Mouse (Mus musculus) hindbrain, embryonic 14.5 days (tissue): ENCODE results near the gene Wdfy2. TPM values are rescaled to one million over a fixed set of nuclear protein-coding genes. Genes with fewer than 3 reads are reported as not detected.

ENCODE experiments used
- ATAC-seq: fragments of 200-750 bp; cut with Nextera tagmentation; 2 replicates; pipeline ENCODE4 v1.8.0; 2017; ENCODE audit warnings: moderate number of reproducible peaks, mild to moderate bottlenecking, moderate TSS enrichment, moderate library complexity; ENCODE audit not compliant: low FRiP score
- DNase-seq: peaks from one replicate; pipeline ENCODE4 v3.0.0-alpha.2; 2015; ENCODE audit warnings: low spot score
- H3K27ac ChIP-seq: fragments of 300-500 bp; sonication (generic); 2 replicates; pipeline ENCODE4 v1.5.1; 2014; ENCODE audit warnings: mild to moderate bottlenecking, moderate library complexity
- H3K27me3 ChIP-seq: fragments of 300-500 bp; sonication (generic); 2 replicates; pipeline ENCODE4 v1.6.1; 2014; ENCODE audit warnings: mild to moderate bottlenecking, low read length, mixed read lengths; ENCODE audit not compliant: control insufficient read depth, insufficient read depth
- H3K36me3 ChIP-seq: fragments of 300-500 bp; sonication (generic); replicated peaks from 2 replicates; pipeline ENCODE4 v1.6.1; 2014; ENCODE audit not compliant: control insufficient read depth, insufficient read depth
- H3K4me1 ChIP-seq: fragments of 300-500 bp; sonication (generic); replicated peaks from 2 replicates; pipeline ENCODE4 v1.6.1; 2014; ENCODE audit warnings: antibody characterized with exemption, low read length, mixed read lengths; ENCODE audit not compliant: control insufficient read depth, insufficient read depth
- H3K4me2 ChIP-seq: fragments of 300-500 bp; sonication (generic); replicated peaks from 2 replicates; pipeline ENCODE4 v1.6.1; 2014; ENCODE audit warnings: mild to moderate bottlenecking, moderate library complexity
- H3K4me3 ChIP-seq: fragments of 300-500 bp; sonication (generic); replicated peaks from 2 replicates; pipeline ENCODE4 v1.5.1; 2014; ENCODE audit warnings: mild to moderate bottlenecking, low read length
- H3K9ac ChIP-seq: fragments of 300-500 bp; sonication (generic); 2 replicates; pipeline ENCODE4 v1.6.1; 2014
- H3K9me3 ChIP-seq: fragments of 300-500 bp; sonication (generic); 2 replicates; pipeline ENCODE4 v1.6.1; 2016; ENCODE audit warnings: low read length; ENCODE audit not compliant: control insufficient read depth
- WGBS: fragments of 180-500 bp; shearing (Covaris S2); extraction: QIAGEN DNeasy Blood & Tissue Kit; methylation state at CpG from one replicate; pipeline ENCODE4 v1.1.7; 2014; 5-methylcytosine and 5-hydroxymethylcytosine counted together
- polyA plus RNA-seq: library from polyadenylated mRNA; unstranded; fragments of >200 nt; fragmentation: Nextera tagmentation; extraction: Ambion mirVana; gene quantifications from 2 replicates; pipeline ENCODE4 v1.2.1, GENCODE M21; 2014

The Wdfy2 gene
- polyA plus RNA-seq, 1 experiment from 2014 or later, result 12.0 TPM

DNA sequence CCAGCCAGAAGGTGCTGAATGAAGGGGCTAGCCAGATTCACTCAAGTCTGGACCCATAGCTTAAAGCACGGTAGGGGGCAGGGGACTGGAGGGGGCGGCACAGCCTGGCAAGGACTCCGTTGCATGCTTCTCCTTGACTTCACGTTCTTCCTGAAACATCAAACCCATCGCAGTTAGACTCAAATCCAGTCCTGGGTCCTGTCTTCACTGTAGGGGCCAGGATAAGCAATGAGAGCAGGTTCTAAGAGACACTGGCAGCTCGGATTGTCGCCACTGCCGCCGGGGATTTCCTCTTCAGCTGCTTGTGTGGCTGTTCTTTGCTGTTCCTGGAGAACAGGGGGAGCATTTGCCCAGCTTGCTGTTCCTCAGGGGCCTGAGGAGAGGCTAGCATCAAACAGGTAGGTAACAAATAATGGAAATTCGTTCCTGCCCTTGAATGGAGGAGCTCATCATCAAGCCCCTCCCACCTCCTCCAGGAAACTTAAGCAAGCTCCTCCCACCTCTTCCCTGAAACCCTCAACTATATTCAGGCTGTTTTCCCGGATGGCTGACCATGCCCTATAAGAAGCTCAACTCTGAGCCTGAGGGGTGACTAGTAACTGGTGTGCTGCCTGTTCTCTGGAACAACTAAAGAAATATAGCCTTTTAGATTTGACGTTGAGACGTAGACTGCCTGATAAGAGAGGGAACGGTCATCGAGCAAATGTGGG lies 128.5 kb downstream of the Wdfy2 start:
- H3K9me3 ChIP-seq, result no peaks in the 10 kb centered on the region
- no peak overlapping the region for H3K4me3 ChIP-seq
- no peaks in the 10 kb centered on the region for H3K27me3 ChIP-seq
- DNase-seq, result no peak
- H3K4me2 ChIP-seq, result peak overlapping the region; percentile 30
- WGBS, result 32% methylated on average over 15 of the region's 15 CpGs
- no peak for ATAC-seq
- H3K9ac ChIP-seq, result no peak overlapping the region
- no peaks in the 10 kb centered on the region for H3K36me3 ChIP-seq
- H3K27ac ChIP-seq, result no peak overlapping the region
- no peaks in the 10 kb centered on the region for H3K4me1 ChIP-seq

DNA sequence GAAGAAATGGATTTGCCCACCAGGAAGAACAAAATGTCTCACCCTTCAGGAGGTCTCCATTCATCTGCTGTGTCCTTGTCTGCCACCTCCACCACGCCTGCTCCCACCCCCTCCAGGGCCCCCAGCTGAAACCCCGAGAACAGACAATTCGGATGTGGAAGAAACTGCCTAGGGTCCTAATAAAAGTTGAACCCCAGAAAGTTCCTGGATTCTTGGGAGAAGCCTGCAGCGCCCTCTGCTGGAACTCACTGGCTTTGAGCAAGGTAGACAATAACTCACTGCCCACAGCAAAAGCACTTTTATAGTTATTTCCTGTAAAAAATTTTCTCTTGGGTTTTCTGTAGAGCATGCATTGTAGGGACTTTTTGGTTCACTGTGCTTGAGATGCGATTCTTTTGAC lies 137.6 kb downstream of the Wdfy2 start:
- H3K36me3 ChIP-seq, result no peaks in the 10 kb centered on the region
- no peaks in the 10 kb centered on the region for H3K4me1 ChIP-seq
- no peaks in the 10 kb centered on the region for H3K9me3 ChIP-seq
- no peak overlapping the region for H3K4me3 ChIP-seq
- WGBS, result 13% methylated on average over 5 of the region's 5 CpGs
- H3K9ac ChIP-seq, result no peak overlapping the region
- no peak overlapping the region for H3K4me2 ChIP-seq
- DNase-seq (peak; percentile 70), ATAC-seq (no peak)
- no peak overlapping the region for H3K27ac ChIP-seq
- H3K27me3 ChIP-seq, result no peaks in the 10 kb centered on the region

DNA sequence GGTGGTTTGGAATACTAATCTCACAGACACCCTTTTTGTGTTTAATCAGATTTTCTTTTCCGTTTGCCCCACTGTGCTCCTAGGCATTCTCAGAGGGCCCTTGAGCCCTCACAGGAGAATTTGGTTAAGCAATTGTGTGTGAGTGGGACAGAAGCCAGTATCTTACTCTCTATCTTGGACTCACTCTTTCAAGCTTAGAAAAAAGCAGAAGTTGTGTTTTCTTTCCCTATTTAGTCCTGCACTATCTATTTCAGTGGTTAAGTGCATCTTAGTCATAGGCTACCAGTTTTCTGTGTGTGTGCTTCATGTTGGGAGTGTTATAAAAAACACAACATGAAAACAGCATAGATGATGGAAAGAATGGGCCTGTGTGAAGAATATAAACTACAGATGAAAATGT lies 142.3 kb downstream of the Wdfy2 start:
- no peak for ATAC-seq

DNA sequence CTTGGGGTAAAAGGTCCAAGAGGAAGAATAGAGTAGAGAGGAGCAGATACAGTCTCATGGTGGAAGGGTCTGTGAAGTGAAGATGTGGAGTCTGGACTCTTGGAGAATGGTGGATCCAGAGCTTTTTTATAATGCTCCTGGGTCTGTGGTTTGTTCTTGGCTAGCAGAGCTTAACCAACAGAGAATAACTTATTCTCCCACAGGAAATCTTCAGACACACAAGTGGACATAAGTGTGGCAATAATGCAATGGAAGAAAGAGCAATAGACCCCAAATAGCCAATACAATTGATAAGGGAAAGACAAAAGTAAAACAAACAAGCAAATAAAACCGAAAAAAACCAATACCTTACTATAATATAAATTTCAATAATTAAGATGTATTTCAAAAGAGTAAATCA lies 146.9 kb downstream of the Wdfy2 start, which contains the start of gene Defb48:
Gene Defb48 (minus strand): TSS at position 101 of the 400 bp plus-strand sequence.
- no peaks in the 10 kb centered on the region for H3K9me3 ChIP-seq
- DNase-seq, result no peak
- H3K36me3 ChIP-seq, result no peaks in the 10 kb centered on the region
- H3K4me3 ChIP-seq, result no peak within 1 kb of the TSS
- WGBS, result 78% methylated on average over 1 of the region's 1 CpGs
- no peak within 1 kb of the TSS for H3K9ac ChIP-seq
- no peak within 1 kb of the TSS for H3K4me2 ChIP-seq
- H3K27me3 ChIP-seq, result no peaks in the 10 kb centered on the region
- H3K4me1 ChIP-seq, result no peaks in the 10 kb centered on the region
- no peak for ATAC-seq
- H3K27ac ChIP-seq, result no peak within 1 kb of the TSS

More for the DNA sequence above, 142.3 kb downstream of the Wdfy2 start:
- Histone ChIP-seq H3K9me3 (no peaks in the 10 kb centered on the region), H3K4me1 (no peaks in the 10 kb centered on the region), H3K4me2 (no peak overlapping the region), H3K27me3 (no peaks in the 10 kb centered on the region), H3K9ac (no peak overlapping the region), H3K36me3 (no peaks in the 10 kb centered on the region), H3K27ac (no peak overlapping the region), H3K4me3 (no peak overlapping the region)
- 86% methylated on average over 1 of the region's 1 CpGs for WGBS
- no peak for DNase-seq

DNA sequence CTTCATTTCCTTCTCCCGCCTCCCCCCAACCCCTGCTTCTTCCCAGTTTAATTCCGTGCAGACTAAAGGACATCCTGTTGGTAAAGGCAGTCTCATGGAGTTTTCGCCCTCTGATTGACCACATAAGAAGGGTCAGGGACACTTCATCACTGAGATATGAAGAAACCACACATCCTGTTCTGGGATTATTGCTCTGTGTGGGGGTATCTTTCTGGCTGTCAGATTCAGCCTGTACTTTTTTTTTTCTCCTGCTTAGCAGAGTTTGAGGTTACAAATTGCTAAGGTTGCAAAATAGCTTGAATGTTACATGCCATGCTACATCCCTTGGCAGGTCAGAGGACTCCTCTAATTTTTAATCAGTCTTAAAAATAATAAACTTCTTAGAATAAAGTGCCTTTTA lies 153.8 kb downstream of the Wdfy2 start:
- Histone ChIP-seq H3K9ac (no peak overlapping the region), H3K27ac (no peak overlapping the region), H3K36me3 (no peaks in the 10 kb centered on the region), H3K4me1 (no peaks in the 10 kb centered on the region), H3K4me3 (no peak overlapping the region), H3K9me3 (no peaks in the 10 kb centered on the region), H3K4me2 (no peak overlapping the region), H3K27me3 (no peaks in the 10 kb centered on the region)
- ATAC-seq (no peak), DNase-seq (no peak)
- WGBS, result 79% methylated on average over 3 of the region's 3 CpGs

DNA sequence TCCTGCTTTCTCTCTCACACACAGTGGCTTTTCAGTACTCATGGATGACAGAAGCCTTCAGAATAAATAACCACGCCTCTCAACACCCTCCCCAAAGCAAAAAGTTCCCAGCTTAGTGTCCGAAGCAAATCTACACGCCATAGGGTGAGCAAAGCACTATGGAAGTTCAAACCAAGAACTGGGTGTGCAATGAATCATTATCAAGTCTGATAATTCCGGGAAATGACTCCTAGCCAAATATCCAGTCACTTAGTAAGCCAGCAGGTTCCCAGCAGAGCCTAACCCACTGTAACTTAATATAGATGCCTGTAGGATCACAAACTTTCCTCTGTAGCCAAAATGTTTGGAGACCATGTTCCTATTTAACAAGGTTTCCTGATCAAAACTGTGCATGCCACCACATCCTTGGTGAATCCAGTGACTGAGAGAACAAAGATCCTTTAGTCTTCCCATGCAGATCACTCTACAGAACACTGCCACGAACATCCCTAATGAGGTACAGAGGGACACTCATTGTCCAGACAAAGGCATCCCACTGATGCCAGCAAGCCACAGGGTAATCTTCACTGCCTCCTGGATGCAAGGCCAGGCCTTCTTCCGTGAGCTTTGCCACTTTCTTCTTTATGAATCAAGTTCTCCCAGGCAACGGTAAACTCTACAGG lies 154.5 kb downstream of the Wdfy2 start:
- Histone ChIP-seq H3K9ac (no peak overlapping the region), H3K27ac (no peak overlapping the region), H3K4me1 (no peaks in the 10 kb centered on the region), H3K4me3 (no peak overlapping the region), H3K4me2 (no peak overlapping the region), H3K36me3 (no peaks in the 10 kb centered on the region), H3K27me3 (no peaks in the 10 kb centered on the region), H3K9me3 (no peaks in the 10 kb centered on the region)
- ATAC-seq (no peak), DNase-seq (no peak)
- 63% methylated on average over 7 of the region's 7 CpGs for WGBS

DNA sequence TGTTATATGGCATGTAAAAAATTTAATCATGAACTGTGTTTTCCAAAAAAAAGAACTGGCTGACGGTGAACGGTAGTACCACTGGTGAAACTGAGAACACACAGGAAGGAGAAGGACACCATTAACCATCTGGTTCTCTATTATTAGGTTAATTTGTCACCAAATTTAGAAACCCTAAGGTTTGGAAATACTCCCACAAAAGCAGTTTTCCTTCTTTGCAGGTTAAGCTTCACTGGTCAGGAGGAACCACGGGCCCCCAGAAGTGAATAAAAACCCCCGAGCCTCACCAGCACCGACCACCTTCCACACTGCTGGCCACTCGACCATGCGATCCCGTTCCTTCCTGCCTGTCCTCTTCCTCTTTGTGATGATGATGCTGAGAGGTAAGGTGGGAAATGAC lies 160.3 kb downstream of the Wdfy2 start, which contains the start of gene Defb47:
Gene Defb47 (plus strand): TSS at position 301 of the 400 bp plus-strand sequence.
- H3K4me3 ChIP-seq, result no peak within 1 kb of the TSS
- 83% methylated on average over 8 of the region's 8 CpGs for WGBS
- no peaks in the 10 kb centered on the region for H3K27me3 ChIP-seq
- ATAC-seq (no peak), DNase-seq (no peak)
- no peak within 1 kb of the TSS for H3K4me2 ChIP-seq
- H3K27ac ChIP-seq, result no peak within 1 kb of the TSS
- no peak within 1 kb of the TSS for H3K9ac ChIP-seq
- H3K4me1 ChIP-seq, result no peaks in the 10 kb centered on the region
- no peaks in the 10 kb centered on the region for H3K9me3 ChIP-seq
- no peaks in the 10 kb centered on the region for H3K36me3 ChIP-seq

DNA sequence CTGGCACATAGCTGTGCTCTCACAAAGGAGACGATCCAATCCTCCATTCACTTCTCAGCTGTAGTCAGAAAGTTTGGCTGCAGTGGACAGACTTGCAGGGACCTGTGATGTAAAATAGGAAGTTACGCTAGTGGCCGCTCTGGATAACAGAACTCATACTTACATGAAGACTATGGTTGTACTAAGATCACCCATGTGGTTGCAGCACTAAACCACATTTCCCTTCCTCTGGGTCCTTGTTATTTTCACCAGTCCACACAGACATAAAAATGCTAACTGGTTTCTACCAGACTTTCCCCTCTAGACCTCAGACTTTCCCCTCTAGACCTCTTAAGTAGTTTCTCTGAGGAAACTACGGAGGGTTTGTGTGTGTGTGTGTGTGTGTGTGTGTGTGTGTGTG lies 161.5 kb downstream of the Wdfy2 start:
- H3K4me2 ChIP-seq, result no peak overlapping the region
- no peak for ATAC-seq
- no peak overlapping the region for H3K27ac ChIP-seq
- H3K9me3 ChIP-seq, result no peaks in the 10 kb centered on the region
- 90% methylated on average over 4 of the region's 4 CpGs for WGBS
- no peak overlapping the region for H3K4me3 ChIP-seq
- no peak overlapping the region for H3K9ac ChIP-seq
- H3K4me1 ChIP-seq, result no peaks in the 10 kb centered on the region
- no peaks in the 10 kb centered on the region for H3K36me3 ChIP-seq
- H3K27me3 ChIP-seq, result no peaks in the 10 kb centered on the region
- no peak for DNase-seq

DNA sequence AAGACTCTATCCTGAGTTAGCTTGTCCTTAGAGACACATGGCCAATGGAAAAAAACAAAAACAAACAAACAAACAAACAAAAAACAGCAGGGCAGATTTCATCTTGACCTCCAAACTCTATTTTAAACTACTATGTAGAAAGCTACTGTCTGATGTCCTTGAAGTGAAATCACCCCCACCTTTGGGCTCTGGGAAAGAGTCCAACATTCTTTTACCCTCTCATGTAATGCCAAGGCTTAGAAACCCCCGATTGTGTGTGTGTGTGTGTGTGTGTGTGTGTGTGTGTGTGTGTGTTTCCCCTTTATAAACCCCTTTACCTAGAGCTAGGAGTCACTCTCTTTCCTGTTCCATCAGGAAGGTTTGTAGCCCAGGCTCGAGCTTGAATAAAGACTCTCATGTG lies 165.1 kb downstream of the Wdfy2 start:
- Histone ChIP-seq H3K4me1 (no peaks in the 10 kb centered on the region), H3K36me3 (no peaks in the 10 kb centered on the region), H3K9ac (no peak overlapping the region), H3K4me2 (no peak overlapping the region), H3K9me3 (no peaks in the 10 kb centered on the region), H3K27me3 (no peaks in the 10 kb centered on the region), H3K4me3 (no peak overlapping the region), H3K27ac (no peak overlapping the region)
- WGBS, result 68% methylated on average over 2 of the region's 2 CpGs
- ATAC-seq (no peak), DNase-seq (no peak)
